Mouse (Mus musculus) myocyte (in vitro differentiated cells): ENCODE measurements around the gene Fkbp8. TPM values are rescaled to one million over a fixed set of nuclear protein-coding genes. Genes with fewer than 3 reads are reported as not detected.

Experiments
- H3K27me3 ChIP-seq: one replicate; pipeline ENCODE4 v1.6.1; 2011; ENCODE audit not compliant: control insufficient read depth, insufficient read depth, insufficient read length
- H3K36me3 ChIP-seq: one replicate; pipeline ENCODE4 v1.6.1; 2011; ENCODE audit not compliant: control insufficient read depth, insufficient read depth
- H3K4me2 ChIP-seq: one replicate; pipeline ENCODE4 v1.6.1; 2011; ENCODE audit warnings: low read depth, control low read depth
- H3K4me3 ChIP-seq: one replicate; pipeline ENCODE4 v1.5.1; 2011; ENCODE audit warnings: mild to moderate bottlenecking, control low read depth, moderate library complexity
- H3K79me2 ChIP-seq: one replicate; pipeline ENCODE4 v1.6.1; 2011; ENCODE audit not compliant: control insufficient read depth, insufficient read depth
- H3ac ChIP-seq: one replicate; pipeline ENCODE4 v1.6.1; 2011; ENCODE audit not compliant: control insufficient read depth, insufficient read length
- CEBPB ChIP-seq: IDR thresholded peaks from 2 replicates; pipeline ENCODE4 v1.6.1; 2011; ENCODE audit warnings: mild to moderate bottlenecking, moderate library complexity; ENCODE audit not compliant: poor library complexity, insufficient read depth, severe bottlenecking
- E2F4 ChIP-seq: IDR thresholded peaks from one replicate; pipeline ENCODE4 v1.6.1; 2011; ENCODE audit warnings: mild to moderate bottlenecking, control low read depth, moderate library complexity; ENCODE audit not compliant: insufficient read depth
- MAX ChIP-seq: IDR thresholded peaks from one replicate; pipeline ENCODE4 v1.6.1; 2011; ENCODE audit warnings: low read depth, mild to moderate bottlenecking, control low read depth
- MYOD1 ChIP-seq, 3 experiments: IDR thresholded peaks; one replicate each; pipeline ENCODE4 v1.6.1; 2011; ENCODE audit warnings: control low read depth in 2 of 3, low read depth in 2 of 3, mild to moderate bottlenecking in 2 of 3, moderate library complexity in 1 of 3; ENCODE audit not compliant: insufficient read length in 2 of 3, control insufficient read depth in 1 of 3
- MYOG ChIP-seq, 3 experiments: IDR thresholded peaks; one replicate each; pipeline ENCODE4 v1.6.1; 2011; ENCODE audit warnings: control low read depth in 2 of 3, low read depth in 2 of 3, mild to moderate bottlenecking in 2 of 3; ENCODE audit not compliant: insufficient read length in 2 of 3, control insufficient read depth in 1 of 3, insufficient read depth in 1 of 3
- POLR2A ChIP-seq: IDR thresholded peaks from one replicate; pipeline ENCODE4 v1.6.1; 2011; ENCODE audit warnings: low read depth, mild to moderate bottlenecking, control low read depth, moderate library complexity; ENCODE audit not compliant: insufficient read length
- POLR2AphosphoS2 ChIP-seq: IDR thresholded peaks from one replicate; pipeline ENCODE4 v1.6.1; 2011; ENCODE audit warnings: low read depth, control low read depth; ENCODE audit not compliant: insufficient read length
- REST ChIP-seq: IDR thresholded peaks from one replicate; pipeline ENCODE4 v1.6.1; 2011; ENCODE audit warnings: mild to moderate bottlenecking, control low read depth, moderate library complexity; ENCODE audit not compliant: insufficient read depth, insufficient read length
- SRF ChIP-seq: IDR thresholded peaks from one replicate; pipeline ENCODE4 v1.6.1; 2011; ENCODE audit warnings: low read depth; ENCODE audit not compliant: control insufficient read depth, insufficient read length
- TCF12 ChIP-seq: IDR thresholded peaks from one replicate; pipeline ENCODE4 v1.6.1; 2011; ENCODE audit warnings: mild to moderate bottlenecking, control low read depth; ENCODE audit not compliant: poor library complexity, insufficient read depth, severe bottlenecking
- TCF3 ChIP-seq: IDR thresholded peaks from one replicate; pipeline ENCODE4 v1.6.1; 2011; ENCODE audit warnings: low read depth, control low read depth; ENCODE audit not compliant: insufficient read length
- USF1 ChIP-seq: IDR thresholded peaks from one replicate; pipeline ENCODE4 v1.6.1; 2011; ENCODE audit warnings: low read depth, mild to moderate bottlenecking, control low read depth, moderate library complexity
- polyA plus RNA-seq: library from polyadenylated mRNA; unstranded; fragments of >200 nt; fragmentation: generic; extraction: Trizol; gene quantifications from one replicate; pipeline ENCODE4 v1.2.1, GENCODE M21; 2012; ENCODE audit warnings: missing spikeins

The Fkbp8 gene
- polyA plus RNA-seq, 1 experiment = 329 TPM

DNA sequence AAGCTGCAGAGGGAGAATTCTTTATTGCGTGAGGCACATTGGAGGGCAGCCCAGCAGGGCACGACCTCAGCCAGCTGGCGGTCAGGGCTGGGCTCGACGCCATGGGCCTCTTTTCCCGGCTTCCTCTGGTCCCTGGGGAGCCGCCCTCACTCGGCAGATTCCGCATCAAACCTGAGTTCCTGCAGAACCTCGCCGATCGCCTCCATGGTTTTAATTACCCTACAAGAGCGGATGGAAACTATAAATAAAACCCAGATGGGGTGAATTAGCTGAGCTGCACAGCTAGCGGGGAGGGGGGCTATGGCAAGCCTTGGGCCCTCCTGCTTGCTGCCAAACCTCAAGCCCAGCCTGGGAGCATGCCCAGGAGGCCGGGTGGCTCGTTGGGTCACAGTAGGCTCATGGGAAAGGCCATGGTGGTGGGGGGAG is 23.2 kb upstream of the Fkbp8 start:
- peak overlapping the region; percentile 60 for H3K4me3 ChIP-seq
- H3K36me3 ChIP-seq = peaks cover 10% of the 10 kb centered on the region
- H3K4me2 ChIP-seq = peak overlapping the region; percentile 95
- TF ChIP-seq CEBPB = 0 out of 2 replicates have a peak, but pooled peaks have one; percentile 3
- no peak for TF ChIP-seq TCF3
- peak in 2 of 3 experiments; percentile 81 to 92 for TF ChIP-seq MYOD1 (IDR thresholded peaks at IDR 0.05; ENCODE audit: control insufficient read depth in 1 of 3, insufficient read length in 2 of 3, low read depth in 2 of 3)
- no peak for TF ChIP-seq E2F4
- TF ChIP-seq POLR2AphosphoS2 = peak; percentile 79
- no peak for TF ChIP-seq SRF
- TF ChIP-seq MYOG (IDR thresholded peaks at IDR 0.05; ENCODE audit: control insufficient read depth in 1 of 3, insufficient read depth in 1 of 3, insufficient read length in 2 of 3, low read depth in 2 of 3) = peak in 2 of 3 experiments; percentile 63 to 89
- TF ChIP-seq USF1 = no peak
- no peak for TF ChIP-seq REST
- TF ChIP-seq TCF12 = peak; percentile 28
- no peak for TF ChIP-seq POLR2A
- no peak overlapping the region for H3ac ChIP-seq
- peaks cover 16% of the 10 kb centered on the region for H3K79me2 ChIP-seq
- H3K27me3 ChIP-seq = no peaks in the 10 kb centered on the region

- H3K36me3 ChIP-seq = peaks cover 10% of the 10 kb centered on the region
- H3ac ChIP-seq = no peak overlapping the region
- peaks cover 22% of the 10 kb centered on the region for H3K79me2 ChIP-seq
- H3K4me3 ChIP-seq = peak overlapping the region; percentile 60
- TF ChIP-seq POLR2A = no peak
- no peak for TF ChIP-seq REST
- TF ChIP-seq POLR2AphosphoS2 = no peak
- TF ChIP-seq USF1 = no peak
- TF ChIP-seq MYOD1 (IDR thresholded peaks at IDR 0.05; ENCODE audit: control insufficient read depth in 1 of 3, insufficient read length in 2 of 3, low read depth in 2 of 3) = peak in 1 of 3 experiments; percentile 23
- TF ChIP-seq CEBPB = no peak
- TF ChIP-seq MYOG (IDR thresholded peaks at IDR 0.05; ENCODE audit: control insufficient read depth in 1 of 3, insufficient read depth in 1 of 3, insufficient read length in 2 of 3, low read depth in 2 of 3) = no peak
- TF ChIP-seq MAX = no peak
- H3K27me3 ChIP-seq = no peaks in the 10 kb centered on the region
- peak overlapping the region; percentile 95 for H3K4me2 ChIP-seq
These were observed 22.7 kb upstream of the Fkbp8 start for GRCm38 (mm10) chr8:70504851-70505250.

- TF ChIP-seq POLR2A (no peak), TCF3 (no peak), CEBPB (no peak), MYOG (IDR thresholded peaks at IDR 0.05; ENCODE audit: control insufficient read depth in 1 of 3, insufficient read depth in 1 of 3, insufficient read length in 2 of 3, low read depth in 2 of 3) (peak in 1 of 3 experiments; percentile 52), REST (no peak), TCF12 (no peak), POLR2AphosphoS2 (no peak), USF1 (peak; percentile 81), MYOD1 (IDR thresholded peaks at IDR 0.05; ENCODE audit: control insufficient read depth in 1 of 3, insufficient read length in 2 of 3, low read depth in 2 of 3) (peak in 1 of 3 experiments; percentile 45)
- Histone ChIP-seq H3K4me2 (peak overlapping the region; percentile 95), H3K4me3 (peak overlapping the region; percentile 60), H3K36me3 (peaks cover 10% of the 10 kb centered on the region), H3K79me2 (peaks cover 25% of the 10 kb centered on the region), H3K27me3 (no peaks in the 10 kb centered on the region), H3ac (peak overlapping the region; percentile 23)
These were observed 21.7 kb upstream of the Fkbp8 start for GRCm38 (mm10) chr8:70505698-70506327.

DNA sequence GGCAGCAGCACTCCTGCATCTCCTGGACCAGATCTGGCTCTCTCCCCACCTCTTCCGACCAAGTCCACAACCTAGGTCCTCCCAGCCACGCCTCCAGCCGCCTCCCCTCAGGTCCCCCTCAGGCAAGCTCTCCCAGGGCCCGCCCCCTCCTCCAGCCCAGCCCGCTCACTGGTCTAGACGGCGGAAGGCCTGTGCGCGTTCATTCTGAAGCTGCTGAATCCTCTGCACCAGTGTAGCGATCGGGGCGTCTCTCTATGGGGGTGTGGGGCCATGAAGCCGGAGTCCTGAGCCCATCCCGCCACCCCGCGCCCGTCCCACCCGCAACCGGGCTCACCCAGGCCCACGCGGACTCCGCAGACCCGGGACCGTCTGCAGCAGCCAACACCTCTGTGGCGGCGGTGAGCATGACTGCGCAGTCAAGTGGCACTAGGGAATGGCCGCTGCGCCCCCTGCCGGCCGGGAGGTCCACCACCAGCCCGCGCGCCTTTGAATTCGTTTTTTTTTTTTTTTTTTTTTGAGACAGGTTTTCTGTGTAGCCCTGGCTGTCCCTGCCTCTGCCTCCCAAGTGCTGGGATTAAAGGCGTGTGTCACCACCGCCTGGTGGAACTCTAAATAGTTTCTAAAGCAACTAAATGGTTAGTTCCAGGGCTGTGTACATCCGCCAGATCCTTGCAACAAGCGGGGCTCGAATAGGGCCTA is 21.0 kb upstream of the Fkbp8 start, which contains the start of gene Rex1bd:
Gene Rex1bd (minus strand): TSS at position 425 of the 699 bp plus-strand sequence.
- Histone ChIP-seq H3K27me3 (no peaks in the 10 kb centered on the region), H3K36me3 (peaks cover 10% of the 10 kb centered on the region), H3ac (peak within 1 kb of the TSS; percentile 23), H3K4me3 (peak within 1 kb of the TSS; percentile 60), H3K4me2 (peak within 1 kb of the TSS; percentile 95), H3K79me2 (peaks cover 30% of the 10 kb centered on the region)
- TF ChIP-seq CEBPB = no peak
- no peak for TF ChIP-seq REST
- TF ChIP-seq TCF3 = peak; percentile 15
- TF ChIP-seq POLR2AphosphoS2 = peak; percentile 95
- peak in 2 of 3 experiments; percentile 10 to 39 for TF ChIP-seq MYOG (IDR thresholded peaks at IDR 0.05; ENCODE audit: control insufficient read depth in 1 of 3, insufficient read depth in 1 of 3, insufficient read length in 2 of 3, low read depth in 2 of 3)
- peak; percentile 59 for TF ChIP-seq E2F4
- TF ChIP-seq USF1 = no peak
- TF ChIP-seq POLR2A = peak; percentile 78
- peak in 1 of 3 experiments; percentile 36 for TF ChIP-seq MYOD1 (IDR thresholded peaks at IDR 0.05; ENCODE audit: control insufficient read depth in 1 of 3, insufficient read length in 2 of 3, low read depth in 2 of 3)
